In the genomic region with DNA sequence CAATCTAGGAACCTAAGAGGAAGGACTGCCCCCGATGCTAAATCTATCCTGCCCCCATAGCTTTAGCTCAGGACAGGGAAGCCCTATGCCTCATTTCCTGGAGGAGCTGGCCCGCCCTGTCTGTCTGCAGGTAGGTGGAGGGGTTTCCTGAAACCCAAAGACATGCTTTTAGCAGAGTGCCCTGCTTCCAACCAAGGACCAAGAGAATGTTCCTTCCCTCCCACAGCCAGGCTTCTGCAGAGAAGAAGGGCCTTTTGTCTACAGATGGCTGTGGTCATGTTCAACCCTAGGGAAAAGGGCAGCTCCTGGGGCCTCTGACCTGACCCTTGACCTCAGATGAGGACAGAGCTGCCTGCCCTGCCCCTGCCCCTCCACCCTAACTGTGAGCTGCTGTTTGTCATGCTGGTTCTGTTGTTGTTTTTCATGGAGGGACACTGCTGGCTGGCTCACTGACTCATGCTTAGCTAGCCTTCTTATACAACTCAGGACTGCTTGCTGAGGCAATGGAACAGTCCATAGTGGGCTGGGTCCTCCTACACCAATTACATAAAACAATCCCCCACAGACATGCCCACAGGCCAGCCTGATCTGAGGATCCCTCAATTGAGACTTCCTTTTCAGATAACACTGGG, we compare ENCODE assay signal across 10 mouse cellular contexts. TPM values are rescaled to one million over a fixed set of nuclear protein-coding genes. Genes with fewer than 3 reads are reported as not detected.
DNase-seq lines count a peak whose midpoint lies in the region; ATAC-seq and TF ChIP-seq lines count a peak whose summit lies in the region.
"Had no signal": no experiment of that assay in that cellular context is flagged by ENCODE, and none has a peak within 500 bp of the region (broad histone marks: within the 10 kb centered on the region; RNA-seq: fewer than 3 reads in every experiment).

No protein-coding gene starts in this region.

- no peaks in the 10 kb centered on the region for H3K9me3 ChIP-seq in intestine, embryonic 15.5 days
- no peaks in the 10 kb centered on the region for H3K9me3 ChIP-seq in intestine, postnatal 0 days (ENCODE audit: control insufficient read depth)
- no peaks in the 10 kb centered on the region for H3K9me3 ChIP-seq in midbrain, embryonic 10.5 days (replicated peaks)
- H3K9me3 ChIP-seq in midbrain, embryonic 13.5 days = no peaks in the 10 kb centered on the region

- ATAC-seq in intestine, embryonic 15.5 days = no peak
- no peak for ATAC-seq in intestine, postnatal 0 days
- no peak for ATAC-seq in midbrain, embryonic 13.5 days
- ATAC-seq: forebrain, postnatal 0 days had no signal

- TF ChIP-seq CTCF in intestine, postnatal 0 days (IDR thresholded peaks at IDR 0.05; ENCODE audit: low read depth) = no peak
- no peak for TF ChIP-seq CTCF in small intestine, adult 2 months (IDR thresholded peaks at IDR 0.05; ENCODE audit: extremely low read depth, insufficient read length, insufficient replicate concordance, low read depth, low read length)

- H3K27ac ChIP-seq in intestine, embryonic 15.5 days = 0 out of 2 replicates have a peak overlapping the region, but pooled peaks have one; percentile 6
- H3K27ac ChIP-seq in intestine, postnatal 0 days (ENCODE audit: low read depth, low read length) = no peak overlapping the region; the same call in 1 of the 2 replicates
- H3K27ac ChIP-seq in midbrain, embryonic 10.5 days (replicated peaks) = peak overlapping the region; percentile 69
- H3K27ac ChIP-seq in midbrain, embryonic 13.5 days = no peak overlapping the region
- H3K27ac ChIP-seq in small intestine, adult 2 months (ENCODE audit: insufficient read depth, low read depth, low read length) = peak overlapping the region; percentile 20

- DNase-seq in adrenal gland, adult (ENCODE audit: inconsistent age in 2 of 2, low spot score in 1 of 2) = peak; percentile 44 to 53
- no peak for DNase-seq in adrenal gland, adult 8-10 months
- DNase-seq in midbrain, embryonic 10.5 days (ENCODE audit: low spot score) = peak; percentile 61
- DNase-seq in ovary, adult 18-20 months (ENCODE audit: low spot score) = no peak
- DNase-seq: forebrain, postnatal 0 days; lung, postnatal 36 days had no signal

- 52% methylated on average over 2 of the region's 2 CpGs for whole genome bisulfite sequencing in intestine, embryonic 15.5 days
- 64% methylated on average over 2 of the region's 2 CpGs for WGBS in intestine, postnatal 0 days
- WGBS in midbrain, embryonic 10.5 days = 49% methylated on average over 2 of the region's 2 CpGs
- WGBS in midbrain, embryonic 13.5 days = 30% methylated on average over 2 of the region's 2 CpGs
- 59% methylated on average over 2 of the region's 2 CpGs for WGBS in small intestine, adult 2 months

- no peak for TF ChIP-seq POLR2A in small intestine, adult 2 months (IDR thresholded peaks at IDR 0.05; ENCODE audit: low read depth, low read length)

- H3K9ac ChIP-seq in intestine, embryonic 15.5 days = no peak overlapping the region
- no peak overlapping the region for H3K9ac ChIP-seq in intestine, postnatal 0 days (ENCODE audit: low read depth, low read length)
- H3K9ac ChIP-seq in midbrain, embryonic 13.5 days (replicated peaks) = no peak overlapping the region
- H3K9ac ChIP-seq: forebrain, postnatal 0 days had no signal

- H3K4me1 ChIP-seq in intestine, embryonic 15.5 days (replicated peaks) = peaks cover 38% of the 10 kb centered on the region; the same call in 1 of the 2 replicates
- H3K4me1 ChIP-seq in intestine, postnatal 0 days (replicated peaks; ENCODE audit: control insufficient read depth, insufficient read depth, low read length) = peaks cover 12% of the 10 kb centered on the region; the same call in 1 of the 2 replicates
- H3K4me1 ChIP-seq in midbrain, embryonic 10.5 days = peaks cover 51% of the 10 kb centered on the region
- H3K4me1 ChIP-seq in midbrain, embryonic 13.5 days (replicated peaks) = peaks cover 15% of the 10 kb centered on the region
- peaks cover 37% of the 10 kb centered on the region for H3K4me1 ChIP-seq in small intestine, adult 2 months (ENCODE audit: control insufficient read depth, insufficient read depth, insufficient read length, low read length)

- H3K4me2 ChIP-seq in intestine, embryonic 15.5 days (replicated peaks) = no peak overlapping the region
- H3K4me2 ChIP-seq in intestine, postnatal 0 days (replicated peaks; ENCODE audit: low read depth) = no peak overlapping the region
- H3K4me2 ChIP-seq in midbrain, embryonic 13.5 days (replicated peaks) = no peak overlapping the region

- H3K27me3 ChIP-seq in intestine, embryonic 15.5 days (replicated peaks) = no peaks in the 10 kb centered on the region
- no peaks in the 10 kb centered on the region for H3K27me3 ChIP-seq in intestine, postnatal 0 days (replicated peaks; ENCODE audit: control insufficient read depth, insufficient read depth, low read length)
- H3K27me3 ChIP-seq in midbrain, embryonic 10.5 days (ENCODE audit: low read depth, poor library complexity, severe bottlenecking) = peaks cover 42% of the 10 kb centered on the region
- peaks cover 42% of the 10 kb centered on the region for H3K27me3 ChIP-seq in midbrain, embryonic 13.5 days
- no peaks in the 10 kb centered on the region for H3K27me3 ChIP-seq in small intestine, adult 2 months (ENCODE audit: control insufficient read depth, insufficient read depth, low read length)

- no peak overlapping the region for H3K4me3 ChIP-seq in intestine, embryonic 15.5 days (replicated peaks)
- no peak overlapping the region for H3K4me3 ChIP-seq in intestine, postnatal 0 days (ENCODE audit: low read depth, low read length)
- no peak overlapping the region for H3K4me3 ChIP-seq in midbrain, embryonic 10.5 days
- no peak overlapping the region for H3K4me3 ChIP-seq in midbrain, embryonic 13.5 days (replicated peaks)
- H3K4me3 ChIP-seq in small intestine, adult 2 months (ENCODE audit: low read depth, low read length) = no peak overlapping the region

- H3K36me3 ChIP-seq in intestine, embryonic 15.5 days = no peaks in the 10 kb centered on the region
- H3K36me3 ChIP-seq in intestine, postnatal 0 days (ENCODE audit: control insufficient read depth, insufficient read depth) = no peaks in the 10 kb centered on the region
- H3K36me3 ChIP-seq in midbrain, embryonic 10.5 days = no peaks in the 10 kb centered on the region
- no peaks in the 10 kb centered on the region for H3K36me3 ChIP-seq in midbrain, embryonic 13.5 days
- 0 out of 2 replicates have a peak, but pooled peaks cover 5% of the 10 kb centered on the region for H3K36me3 ChIP-seq in small intestine, adult 2 months (ENCODE audit: control insufficient read depth, insufficient read depth, low read length)

RNA-seq across cellular contexts. Expression of gene Vwa1, which starts 2.3 kb away (rescaled TPM):
- total RNA-seq in adrenal gland, adult 8-10 months (2022) = 1 to 10 TPM; 3.2 to 6.9 (median 4.7) TPM
- 16.7 TPM in 2 replicates for polyA plus RNA-seq in intestine, embryonic 15.5 days (2015; fragmentation: Nextera tagmentation; extraction: Ambion mirVana)
- 17.4 and 17.8 TPM in 2 replicates for polyA plus RNA-seq in intestine, postnatal 0 days (2015; fragmentation: Nextera tagmentation; extraction: Ambion mirVana)
- 12.2 and 13.1 TPM in 2 replicates for polyA plus RNA-seq in midbrain, embryonic 10.5 days (2016; fragmentation: Nextera tagmentation; extraction: Ambion mirVana)
- 18.7 and 20.9 TPM in 2 replicates for polyA plus RNA-seq in midbrain, embryonic 13.5 days (2015; fragmentation: Nextera tagmentation; extraction: Ambion mirVana)
- 18.5 and 125 TPM in 2 replicates for polyA plus RNA-seq in small intestine, adult 2 months (2012; rRNA removed)

RNA-seq across cellular contexts. Expression of gene Tmem88b, which starts 8.9 kb away (rescaled TPM):
- 1 to 10 TPM in 1 of 4 experiments, under 1 TPM in 3; 0.17 to 1.0 (median 0.62) TPM for total RNA-seq in adrenal gland, adult 8-10 months (2022)
- 1.00 and 1.1 TPM in 2 replicates for polyA plus RNA-seq in intestine, embryonic 15.5 days (2015; fragmentation: Nextera tagmentation; extraction: Ambion mirVana)
- polyA plus RNA-seq in intestine, postnatal 0 days (2015; fragmentation: Nextera tagmentation; extraction: Ambion mirVana) = 0.64 and 0.68 TPM in 2 replicates
- 0.31 and 0.45 TPM in 2 replicates for polyA plus RNA-seq in midbrain, embryonic 10.5 days (2016; fragmentation: Nextera tagmentation; extraction: Ambion mirVana)
- polyA plus RNA-seq in midbrain, embryonic 13.5 days (2015; fragmentation: Nextera tagmentation; extraction: Ambion mirVana) = 0.40 and 0.58 TPM in 2 replicates
- 0.63 and 2.6 TPM in 2 replicates for polyA plus RNA-seq in small intestine, adult 2 months (2012; rRNA removed)

RNA-seq across cellular contexts. Expression of gene Ankrd65, which starts 13.4 kb away (rescaled TPM):
- total RNA-seq in adrenal gland, adult 8-10 months (2022) = not detected
- not detected in 2 replicates for polyA plus RNA-seq in intestine, embryonic 15.5 days (2015; fragmentation: Nextera tagmentation; extraction: Ambion mirVana)
- not detected in 2 replicates for polyA plus RNA-seq in intestine, postnatal 0 days (2015; fragmentation: Nextera tagmentation; extraction: Ambion mirVana)
- not detected in 2 replicates for polyA plus RNA-seq in midbrain, embryonic 10.5 days (2016; fragmentation: Nextera tagmentation; extraction: Ambion mirVana)
- polyA plus RNA-seq in midbrain, embryonic 13.5 days (2015; fragmentation: Nextera tagmentation; extraction: Ambion mirVana) = not detected in 2 replicates
- polyA plus RNA-seq in small intestine, adult 2 months (2012; rRNA removed) = not detected in 2 replicates
- total RNA-seq: forebrain, postnatal 0 days had no signal
- polyA plus RNA-seq: forebrain, postnatal 0 days had no signal

RNA-seq across cellular contexts. Expression of gene Atad3a, which starts 15.9 kb away (rescaled TPM):
- 10 to 100 TPM; 69.5 to 90.1 (median 77.6) TPM for total RNA-seq in adrenal gland, adult 8-10 months (2022)
- polyA plus RNA-seq in intestine, embryonic 15.5 days (2015; fragmentation: Nextera tagmentation; extraction: Ambion mirVana) = 135 and 156 TPM in 2 replicates
- polyA plus RNA-seq in intestine, postnatal 0 days (2015; fragmentation: Nextera tagmentation; extraction: Ambion mirVana) = 39.6 and 40.4 TPM in 2 replicates
- 115 and 129 TPM in 2 replicates for polyA plus RNA-seq in midbrain, embryonic 10.5 days (2016; fragmentation: Nextera tagmentation; extraction: Ambion mirVana)
- polyA plus RNA-seq in midbrain, embryonic 13.5 days (2015; fragmentation: Nextera tagmentation; extraction: Ambion mirVana) = 82.1 and 84.8 TPM in 2 replicates
- 57.3 and 65.5 TPM in 2 replicates for polyA plus RNA-seq in small intestine, adult 2 months (2012; rRNA removed)

RNA-seq across cellular contexts. Expression of gene Mrpl20, which starts 25.9 kb away (rescaled TPM):
- total RNA-seq in adrenal gland, adult 8-10 months (2022) = 100 to 1,000 TPM; 102 to 144 (median 126) TPM
- polyA plus RNA-seq in intestine, embryonic 15.5 days (2015; fragmentation: Nextera tagmentation; extraction: Ambion mirVana) = 225 and 226 TPM in 2 replicates
- 203 and 212 TPM in 2 replicates for polyA plus RNA-seq in intestine, postnatal 0 days (2015; fragmentation: Nextera tagmentation; extraction: Ambion mirVana)
- polyA plus RNA-seq in midbrain, embryonic 10.5 days (2016; fragmentation: Nextera tagmentation; extraction: Ambion mirVana) = 235 and 260 TPM in 2 replicates
- polyA plus RNA-seq in midbrain, embryonic 13.5 days (2015; fragmentation: Nextera tagmentation; extraction: Ambion mirVana) = 259 and 262 TPM in 2 replicates
- 34.5 and 36.4 TPM in 2 replicates for polyA plus RNA-seq in small intestine, adult 2 months (2012; rRNA removed)

Comparison
In these comparisons a context has a peak if more than half of its experiments do, and no peak if none do; other contexts are left out.
1. DNase-seq: peak in adrenal gland, adult (2 of 2) and midbrain, embryonic 10.5 days (single experiment); none in adrenal gland, adult 8-10 months (single experiment) and ovary, adult 18-20 months (single experiment).
2. H3K27ac ChIP-seq: peak in intestine, embryonic 15.5 days (single experiment), midbrain, embryonic 10.5 days (single experiment) and small intestine, adult 2 months (single experiment); none in intestine, postnatal 0 days (single experiment) and midbrain, embryonic 13.5 days (single experiment).